Mouse (Mus musculus): ENCODE results near the gene Sppl2a. TPM values are rescaled to one million over a fixed set of nuclear protein-coding genes. Genes with fewer than 3 reads are reported as not detected.
"Not testable (repeated sequence)": the region's sequence is repeated elsewhere in the genome, so short reads cannot be mapped to it uniquely, and the experiment has no call there.

Gene Sppl2a
- polyA plus RNA-seq (2012; rRNA removed) = 22.5 and 26.6 TPM in 2 replicates

- WGBS = under 1% methylated on average over 35 of the region's 35 CpGs
- DNase-seq (ENCODE audit: low read depth, low spot score) = peak; percentile 66
Measured at GRCm38 (mm10) chr2:126932897-126933641, at the start of gene Sppl2a. Gene Sppl2a, minus strand, starts transcription at chr2:126933235.

GRCm38 (mm10) chr2:126977428-126977827 is 44.4 kb upstream of the Sppl2a start:
- no peak for DNase-seq (ENCODE audit: low read depth, low spot score)
- 66% methylated on average over 6 of the region's 6 CpGs for WGBS

DNA sequence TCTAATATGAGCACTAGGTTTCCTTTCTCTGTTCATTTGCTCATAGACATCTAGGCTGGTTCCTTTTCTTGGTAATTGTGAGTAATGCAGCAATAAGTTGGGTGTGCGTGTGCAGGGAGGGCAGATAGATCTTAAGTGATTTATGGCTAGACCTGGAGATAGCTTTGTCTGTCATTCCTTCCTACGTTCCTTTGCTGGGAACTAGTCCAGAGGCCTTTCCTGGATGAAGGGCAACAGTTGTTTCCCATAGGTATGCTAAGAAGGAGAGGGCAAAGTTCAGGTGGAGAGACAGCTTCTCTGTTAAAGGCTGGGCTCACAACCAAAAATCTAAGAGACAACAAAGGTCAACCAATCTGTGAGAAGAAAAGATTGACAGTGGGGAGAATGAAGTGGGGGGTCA is 28.7 kb upstream of the Sppl2a start:
- 33% methylated on average over 2 of the region's 2 CpGs for WGBS
- no peak for DNase-seq (ENCODE audit: low read depth, low spot score)

DNA sequence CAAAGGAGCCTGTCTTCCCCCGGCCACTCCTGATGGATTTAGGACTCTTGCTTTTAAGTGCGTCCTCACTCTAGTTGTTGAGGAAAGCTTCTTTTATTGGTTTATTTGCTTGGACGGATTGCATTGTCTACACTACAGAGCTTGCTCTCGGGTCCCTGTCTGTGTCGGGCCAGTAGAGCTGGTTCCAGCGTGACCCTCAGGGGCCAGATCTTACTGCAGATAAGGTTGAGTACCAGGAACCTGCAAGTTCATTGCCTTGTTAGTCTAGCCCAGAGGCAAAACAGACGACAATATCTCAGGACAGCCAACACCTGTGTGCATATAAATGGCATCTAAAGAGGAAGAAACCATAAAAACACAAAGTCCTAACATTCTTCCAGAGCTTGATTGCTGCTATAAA is 22.6 kb upstream of the Sppl2a start:
- peak; percentile 88 for DNase-seq (ENCODE audit: low read depth, low spot score)
- 15% methylated on average over 7 of the region's 7 CpGs for WGBS

DNA sequence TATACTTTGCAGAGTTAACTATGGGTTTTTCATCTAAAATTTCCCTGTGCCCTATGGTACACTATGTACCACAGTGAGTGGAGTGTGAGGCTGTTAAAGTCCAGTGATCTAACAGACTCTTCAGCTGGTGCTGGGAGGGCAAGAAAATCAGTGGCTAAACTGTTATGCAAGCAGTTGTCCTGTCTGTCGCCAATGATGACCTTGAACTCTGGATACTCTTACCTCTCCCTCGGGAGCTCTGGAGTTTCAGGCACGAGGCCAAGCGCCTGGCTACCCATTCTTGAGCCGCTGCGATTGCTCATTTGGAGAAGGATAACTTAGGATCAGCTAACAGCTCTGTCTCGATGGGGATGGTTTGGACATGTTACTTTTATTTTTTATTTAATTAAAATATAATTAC is 18.1 kb upstream of the Sppl2a start:
- DNase-seq (ENCODE audit: low read depth, low spot score) = no peak
- WGBS = 77% methylated on average over 7 of the region's 7 CpGs

GRCm38 (mm10) chr2:126950453-126950852 is 17.4 kb upstream of the Sppl2a start:
- DNase-seq (ENCODE audit: low read depth, low spot score) = peak; percentile 88
- 28% methylated on average over 5 of the region's 5 CpGs for WGBS

GRCm38 (mm10) chr2:126949856-126950255 is 16.8 kb upstream of the Sppl2a start:
- no peak for DNase-seq (ENCODE audit: low read depth, low spot score)
- 16% methylated on average over 3 of the region's 3 CpGs for WGBS

- 68% methylated on average over 6 of the region's 6 CpGs for WGBS
- not testable (repeated sequence) for DNase-seq (ENCODE audit: low read depth, low spot score)
Measured at GRCm38 (mm10) chr2:126949297-126949696, 16.3 kb upstream of the Sppl2a start.

GRCm38 (mm10) chr2:126948231-126948630 is 15.2 kb upstream of the Sppl2a start:
- WGBS = 31% methylated on average over 3 of the region's 3 CpGs
- peak; percentile 59 for DNase-seq (ENCODE audit: low read depth, low spot score)

DNA sequence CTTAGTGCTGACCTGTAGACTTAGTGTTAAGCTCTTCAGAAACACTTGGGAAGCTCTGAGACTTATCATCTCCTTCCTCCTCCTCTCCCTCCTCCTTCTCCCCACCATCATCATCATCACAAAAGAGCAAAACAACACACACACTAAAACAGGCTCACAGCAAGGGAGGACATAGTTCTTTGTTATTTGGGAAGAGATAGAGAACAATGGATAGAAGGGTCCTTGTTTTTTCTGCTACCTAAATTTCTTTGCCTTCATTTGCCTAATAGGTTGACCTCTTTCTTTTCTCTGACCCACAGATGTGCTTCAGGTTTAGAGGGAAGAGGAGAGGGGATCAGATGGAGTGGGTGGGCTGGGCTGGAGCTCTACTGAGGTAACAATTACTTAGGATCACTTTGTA is 14.6 kb upstream of the Sppl2a start:
- DNase-seq (ENCODE audit: low read depth, low spot score) = no peak

DNA sequence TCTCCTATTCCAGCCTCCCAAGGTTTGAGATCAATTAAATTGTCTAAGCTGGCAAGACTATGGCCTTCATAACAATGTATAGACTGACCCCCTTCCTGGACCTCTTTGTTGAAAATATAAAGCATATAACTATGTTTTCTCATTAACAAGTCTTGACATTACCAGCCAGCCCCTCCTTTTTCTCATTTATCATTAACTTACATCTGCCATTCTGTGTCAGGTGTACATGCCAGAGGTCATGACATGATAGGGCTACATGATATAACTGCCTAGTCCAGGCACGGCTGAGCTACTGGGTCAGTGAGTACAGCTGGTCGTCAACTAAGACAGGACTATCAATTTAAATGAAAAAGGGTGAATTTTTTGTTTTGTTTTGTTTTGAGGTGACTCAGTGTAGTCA is 10.2 kb upstream of the Sppl2a start:
- WGBS = 42% methylated on average over 2 of the region's 2 CpGs
- DNase-seq (ENCODE audit: low read depth, low spot score) = no peak

- no peak for DNase-seq (ENCODE audit: low read depth, low spot score)
- WGBS = 90% methylated on average over 3 of the region's 3 CpGs
Measured at GRCm38 (mm10) chr2:126940314-126940866, 7.4 kb upstream of the Sppl2a start.

GRCm38 (mm10) chr2:126938069-126938468 is 5.0 kb upstream of the Sppl2a start:
- 85% methylated on average over 6 of the region's 6 CpGs for WGBS
- DNase-seq (ENCODE audit: low read depth, low spot score) = no peak

GRCm38 (mm10) chr2:126933921-126934320 is 886 bp upstream of the Sppl2a start:
- DNase-seq (ENCODE audit: low read depth, low spot score) = peak; percentile 28

DNA sequence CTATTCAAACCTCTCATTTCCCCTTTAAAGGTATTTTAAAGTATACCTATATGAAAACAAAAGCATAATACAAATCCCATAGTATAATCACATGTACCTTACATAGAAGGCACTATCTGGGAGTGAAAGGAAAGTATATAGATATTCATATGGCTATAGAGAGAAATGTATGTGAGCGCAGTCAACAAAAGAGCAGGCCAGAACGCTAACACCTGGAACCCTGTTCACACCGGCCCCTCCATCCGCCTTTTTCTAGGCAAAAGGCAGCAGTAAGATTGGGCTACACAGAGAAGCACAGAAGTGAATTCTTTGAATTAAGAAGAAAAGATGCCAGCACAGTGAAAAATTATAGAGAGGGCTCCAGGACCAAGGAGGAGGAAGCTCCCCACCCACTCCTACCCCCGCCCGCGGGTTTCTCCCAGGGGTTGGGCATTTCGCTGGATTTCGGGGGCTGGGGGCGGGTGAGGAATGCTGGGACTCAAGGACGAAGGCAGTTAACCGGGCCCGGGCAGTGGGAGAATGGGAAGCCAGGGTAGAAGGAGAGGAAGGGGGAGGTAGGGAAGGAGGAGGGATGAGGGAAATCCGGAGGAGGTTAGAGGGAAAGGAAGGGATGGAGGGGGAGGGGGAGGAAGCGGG is 656 bp downstream of the Sppl2a start:
- WGBS = 1% methylated on average over 15 of the region's 15 CpGs
- DNase-seq (ENCODE audit: low read depth, low spot score) = peak; percentile 24

DNA sequence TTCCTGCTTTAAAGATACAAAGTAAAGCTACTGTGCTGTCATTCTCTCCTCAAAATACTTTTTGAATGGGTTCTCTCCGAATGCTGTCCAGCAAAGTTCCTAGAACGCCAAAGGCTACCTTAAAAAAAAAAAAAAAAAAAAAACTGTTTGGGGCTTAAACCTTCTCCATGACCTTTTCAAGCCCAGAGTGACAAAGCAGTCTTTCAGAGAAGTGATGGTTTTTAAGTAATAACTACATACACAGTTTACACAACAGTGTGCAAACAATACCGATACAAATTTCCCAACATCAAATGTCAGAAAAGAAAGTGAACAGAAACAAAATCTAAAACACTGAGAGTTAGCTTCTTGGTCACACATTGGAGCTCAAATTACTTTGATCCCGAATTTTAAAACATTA is 1.3 kb downstream of the Sppl2a start:
- DNase-seq (ENCODE audit: low read depth, low spot score) = no peak
- WGBS = 24% methylated on average over 4 of the region's 4 CpGs

DNA sequence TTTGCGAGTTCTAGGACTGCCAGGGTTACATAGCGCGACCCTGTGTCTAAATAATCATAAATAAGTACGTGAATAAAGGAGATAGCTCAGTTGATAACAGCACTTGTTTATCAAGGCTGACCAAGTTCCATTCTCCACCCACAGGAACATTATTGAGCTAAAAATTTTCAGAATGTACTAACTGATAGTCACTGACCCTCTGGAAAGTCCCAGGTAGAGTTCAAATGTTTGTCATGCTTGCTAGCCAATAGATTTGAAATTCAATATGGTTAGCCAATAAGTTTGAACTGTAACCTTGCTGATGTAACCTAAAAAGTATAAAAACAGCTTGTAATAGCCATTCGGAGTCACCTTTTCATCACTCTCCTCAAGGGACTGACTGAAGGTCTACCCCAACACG is 4.4 kb downstream of the Sppl2a start:
- 94% methylated on average over 6 of the region's 6 CpGs for WGBS
- no peak for DNase-seq (ENCODE audit: low read depth, low spot score)

DNA sequence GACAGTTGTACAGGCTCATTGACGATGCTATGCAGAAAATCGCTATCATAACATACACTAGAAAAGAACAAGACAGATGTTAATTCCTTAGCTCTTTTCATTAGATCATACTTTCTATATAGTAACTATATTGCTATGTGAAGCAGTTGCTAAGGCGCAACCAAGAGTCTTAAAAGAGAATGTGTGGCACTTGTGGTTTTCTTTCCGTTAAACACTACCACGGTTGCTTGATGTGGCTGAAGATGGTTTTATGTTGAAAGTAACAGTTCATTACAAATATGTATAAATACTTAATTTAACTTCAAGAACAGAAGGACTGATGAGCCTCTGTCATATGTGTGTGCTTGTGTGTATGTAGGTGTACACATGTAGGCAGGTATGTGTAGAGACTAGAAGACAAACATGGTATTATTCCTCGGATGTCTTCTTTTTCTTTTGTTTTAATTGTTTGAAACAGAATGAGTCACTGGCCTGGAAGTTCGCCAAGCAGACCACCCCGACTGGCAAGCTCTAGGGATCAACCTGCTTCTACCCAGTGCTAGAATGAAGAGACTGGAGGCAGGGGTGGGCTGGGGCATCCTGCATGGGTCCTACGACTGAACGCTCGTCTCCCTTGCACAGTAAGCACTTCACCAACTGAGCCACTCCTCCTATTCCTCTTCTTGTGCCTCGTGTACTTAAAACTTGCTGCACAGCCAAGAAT is 12.5 kb downstream of the Sppl2a start:
- no peak for DNase-seq (ENCODE audit: low read depth, low spot score)

DNA sequence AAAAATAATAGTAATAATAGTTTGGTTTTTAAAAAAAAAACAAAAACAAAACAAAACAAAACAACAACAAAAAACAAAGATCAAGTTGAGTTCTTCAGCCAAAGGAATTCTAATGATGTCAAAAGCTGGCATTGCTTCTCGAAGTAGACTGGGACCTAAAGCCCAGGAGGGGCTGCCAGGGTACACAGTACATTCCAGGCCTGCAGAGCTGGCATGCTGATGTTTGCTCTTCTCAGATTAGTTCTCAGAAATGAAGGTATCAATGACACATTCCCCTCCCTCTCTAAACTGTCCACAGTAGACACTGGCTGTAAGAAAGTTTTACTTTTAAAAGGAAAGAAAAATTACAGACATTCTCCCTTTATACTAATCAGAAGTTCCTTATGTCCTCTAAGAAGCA is 16.8 kb downstream of the Sppl2a start:
- DNase-seq (ENCODE audit: low read depth, low spot score) = no peak

More for the DNA sequence above, 12.5 kb downstream of the Sppl2a start:
- WGBS = 77% methylated on average over 12 of the region's 12 CpGs

DNA sequence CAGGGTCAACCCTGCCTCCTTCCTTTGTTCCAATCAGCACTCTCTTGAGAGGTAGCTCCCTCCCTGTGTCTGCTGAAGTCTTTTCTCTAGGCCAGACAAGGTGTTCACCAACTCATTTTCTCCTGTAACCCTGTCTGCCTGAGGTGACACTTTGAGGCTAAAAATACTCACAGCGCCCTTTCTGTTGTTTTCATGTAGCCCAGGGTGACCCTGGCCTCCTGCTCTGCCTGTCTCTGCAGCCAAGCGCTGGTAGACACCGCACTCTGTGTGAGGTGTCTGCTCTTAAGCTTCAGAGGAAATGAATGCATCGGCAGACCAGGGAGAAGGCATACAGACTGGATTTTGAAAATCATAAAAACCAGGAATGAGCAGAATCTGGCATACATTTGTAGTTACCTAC is 18.9 kb downstream of the Sppl2a start:
- DNase-seq (ENCODE audit: low read depth, low spot score) = no peak
- 81% methylated on average over 4 of the region's 4 CpGs for WGBS

More for the DNA sequence above, 16.8 kb downstream of the Sppl2a start:
- whole genome bisulfite sequencing = 60% methylated on average over 1 of the region's 1 CpGs
